Mouse (Mus musculus) limb, embryonic 12.5 days (tissue): ENCODE results near the gene Ppp1r9b. TPM values are rescaled to one million over a fixed set of nuclear protein-coding genes. Genes with fewer than 3 reads are reported as not detected.
"Not testable (repeated sequence)": the region's sequence is repeated elsewhere in the genome, so short reads cannot be mapped to it uniquely, and the experiment has no call there.

Experiments
- ATAC-seq: fragments of 200-750 bp; cut with Nextera tagmentation; 2 replicates; pipeline ENCODE4 v1.8.0; 2017; ENCODE audit warnings: low read depth, moderate TSS enrichment; ENCODE audit not compliant: insufficient number of reproducible peaks, insufficient read depth, low FRiP score, low TSS enrichment
- H3K27ac ChIP-seq: fragments of 300-500 bp; sonication (generic); 2 replicates; pipeline ENCODE4 v1.5.1; 2016; ENCODE audit warnings: mild to moderate bottlenecking, moderate library complexity
- H3K27me3 ChIP-seq: fragments of 300-500 bp; sonication (generic); 2 replicates; pipeline ENCODE4 v1.6.1; 2016; ENCODE audit warnings: mild to moderate bottlenecking, moderate library complexity
- H3K36me3 ChIP-seq: fragments of 300-500 bp; sonication (generic); 2 replicates; pipeline ENCODE4 v1.6.1; 2016; ENCODE audit warnings: mild to moderate bottlenecking, moderate library complexity
- H3K4me1 ChIP-seq: fragments of 300-500 bp; sonication (generic); replicated peaks from 2 replicates; pipeline ENCODE4 v1.6.1; 2016
- H3K4me2 ChIP-seq: fragments of 300-500 bp; sonication (generic); 2 replicates; pipeline ENCODE4 v1.6.1; 2016; ENCODE audit warnings: mild to moderate bottlenecking, moderate library complexity
- H3K4me3 ChIP-seq: fragments of 300-500 bp; sonication (generic); replicated peaks from 2 replicates; pipeline ENCODE4 v1.5.1; 2016; ENCODE audit warnings: mild to moderate bottlenecking
- H3K9ac ChIP-seq: fragments of 300-500 bp; sonication (generic); replicated peaks from 2 replicates; pipeline ENCODE4 v1.6.1; 2016; ENCODE audit warnings: mild to moderate bottlenecking, moderate library complexity
- H3K9me3 ChIP-seq: fragments of 300-500 bp; sonication (generic); 2 replicates; pipeline ENCODE4 v1.6.1; 2016; ENCODE audit warnings: mild to moderate bottlenecking, moderate library complexity
- WGBS: fragments of 180-500 bp; shearing (Covaris S2); methylation state at CpG from one replicate; pipeline ENCODE4 v1.1.7; 2016; 5-methylcytosine and 5-hydroxymethylcytosine counted together
- polyA plus RNA-seq: library from polyadenylated mRNA; unstranded; fragments of >200 nt; fragmentation: Nextera tagmentation; extraction: Ambion mirVana; gene quantifications from 2 replicates; pipeline ENCODE4 v1.2.1, GENCODE M21; 2016

Gene Ppp1r9b
- polyA plus RNA-seq, 1 experiment from 2014 or later: 12.0 TPM

GRCm38 (mm10) chr11:95008661-95009628, 18.1 kb downstream of the Ppp1r9b start:
- H3K9ac ChIP-seq: peak overlapping the region; percentile 95
- ATAC-seq: peak; percentile 5; the same call in 1 of the 2 replicates
- no peaks in the 10 kb centered on the region for H3K27me3 ChIP-seq
- peaks cover 44% of the 10 kb centered on the region for H3K4me1 ChIP-seq
- H3K27ac ChIP-seq: peak overlapping the region; percentile 96
- peaks cover 22% of the 10 kb centered on the region for H3K36me3 ChIP-seq
- peak overlapping the region; percentile 82 for H3K4me2 ChIP-seq
- WGBS: 40% methylated on average over 15 of the region's 15 CpGs
- peak overlapping the region; percentile 83 for H3K4me3 ChIP-seq
- H3K9me3 ChIP-seq: no peaks in the 10 kb centered on the region

- peaks cover 22% of the 10 kb centered on the region for H3K36me3 ChIP-seq
- peaks cover 44% of the 10 kb centered on the region for H3K4me1 ChIP-seq
- WGBS: under 1% methylated on average over 26 of the region's 32 CpGs
- ATAC-seq: peak; percentile 40
- H3K27ac ChIP-seq: peak within 1 kb of the TSS; percentile 96
- peak within 1 kb of the TSS; percentile 82 for H3K4me2 ChIP-seq
- peak within 1 kb of the TSS; percentile 95 for H3K9ac ChIP-seq
- H3K9me3 ChIP-seq: no peaks in the 10 kb centered on the region
- peak within 1 kb of the TSS; percentile 83 for H3K4me3 ChIP-seq
- H3K27me3 ChIP-seq: no peaks in the 10 kb centered on the region
Observed at GRCm38 (mm10) chr11:95009629-95010014, 18.8 kb downstream of the Ppp1r9b start, which contains the start of gene Samd14. TSS of gene Samd14 (plus strand) at chr11:95009879.

DNA sequence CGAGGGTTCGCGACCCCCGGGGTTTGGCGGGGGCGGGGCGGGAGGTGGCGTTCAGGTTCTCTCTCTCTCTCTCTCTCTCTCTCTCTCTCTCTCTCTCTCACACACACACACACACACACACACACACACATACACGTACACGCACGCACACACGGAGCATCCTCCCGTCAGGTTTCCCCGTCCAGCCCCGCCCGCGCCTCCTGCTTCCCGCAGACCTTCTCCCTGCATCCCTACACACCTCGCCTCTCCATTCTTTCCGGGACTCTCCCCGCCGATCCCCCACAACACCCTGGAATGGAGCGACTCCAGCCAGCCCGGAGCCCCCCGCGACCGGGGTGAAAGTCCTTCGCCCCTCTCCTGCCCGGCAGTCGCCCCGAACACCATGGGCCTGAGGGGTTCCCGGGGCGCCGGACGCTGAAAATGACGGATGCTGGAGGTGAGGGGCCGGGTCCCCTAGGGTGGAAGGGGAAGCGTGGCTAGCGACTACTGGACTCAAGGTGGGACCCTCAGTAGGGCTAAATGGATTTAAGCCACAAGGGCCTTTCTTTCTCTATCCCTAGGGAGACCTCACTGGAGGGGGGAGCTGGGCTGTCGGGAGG, 19.4 kb downstream of the Ppp1r9b start:
- Histone ChIP-seq H3K4me2 (peak overlapping the region; percentile 82), H3K36me3 (peaks cover 22% of the 10 kb centered on the region), H3K4me3 (peak overlapping the region; percentile 83), H3K9ac (peak overlapping the region; percentile 95), H3K27ac (peak overlapping the region; percentile 96), H3K9me3 (no peaks in the 10 kb centered on the region), H3K27me3 (no peaks in the 10 kb centered on the region), H3K4me1 (peaks cover 44% of the 10 kb centered on the region)
- WGBS: 1% methylated on average over 39 of the region's 40 CpGs
- ATAC-seq: no peak

GRCm38 (mm10) chr11:95010841-95011403, 20.1 kb downstream of the Ppp1r9b start:
- ATAC-seq, H3K9me3 ChIP-seq, H3K27me3 ChIP-seq: not testable (repeated sequence)
- Histone ChIP-seq H3K36me3 (peaks cover 22% of the 10 kb centered on the region), H3K4me1 (peaks cover 41% of the 10 kb centered on the region), H3K4me2 (peak overlapping the region; percentile 82), H3K4me3 (peak overlapping the region; percentile 83), H3K27ac (0 out of 2 replicates have a peak overlapping the region, but pooled peaks have one; percentile 42), H3K9ac (peak overlapping the region; percentile 95)
- 0% methylated on average over 3 of the region's 4 CpGs for WGBS

- H3K36me3 ChIP-seq: peaks cover 27% of the 10 kb centered on the region
- H3K4me3 ChIP-seq: peak overlapping the region; percentile 83
- peak overlapping the region; percentile 95; the same call in 1 of the 2 replicates for H3K9ac ChIP-seq
- H3K9me3 ChIP-seq: no peaks in the 10 kb centered on the region
- H3K27me3 ChIP-seq: no peaks in the 10 kb centered on the region
- 24% methylated on average over 1 of the region's 1 CpGs for WGBS
- H3K4me2 ChIP-seq: peak overlapping the region; percentile 82
- 0 out of 2 replicates have a peak overlapping the region, but pooled peaks have one; percentile 42 for H3K27ac ChIP-seq
- ATAC-seq: no peak
- H3K4me1 ChIP-seq: peaks cover 37% of the 10 kb centered on the region
Observed at GRCm38 (mm10) chr11:95011416-95011815, 20.6 kb downstream of the Ppp1r9b start.

DNA sequence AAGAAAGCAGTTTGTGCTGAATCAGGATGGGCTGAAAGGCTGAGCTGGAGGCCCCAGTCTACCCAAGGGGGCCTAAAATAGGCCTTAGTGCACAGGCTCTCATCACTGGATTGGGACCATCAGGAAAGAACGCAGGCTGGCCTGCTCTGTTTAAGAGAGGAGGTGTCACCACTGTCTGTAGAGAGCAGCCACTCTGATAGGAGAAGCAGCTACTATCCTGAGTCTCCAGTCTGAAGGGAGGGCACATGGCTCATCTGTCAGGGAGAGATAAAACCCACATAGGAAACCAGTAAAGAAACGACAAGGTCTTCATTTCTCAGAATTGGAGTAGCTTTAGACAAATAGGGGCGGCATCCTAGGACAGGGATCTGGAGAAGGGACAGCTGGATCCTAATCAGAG, 21.2 kb downstream of the Ppp1r9b start:
- peak overlapping the region; percentile 83 for H3K4me3 ChIP-seq
- peak overlapping the region; percentile 42; the same call in 1 of the 2 replicates for H3K27ac ChIP-seq

GRCm38 (mm10) chr11:95012487-95012886, 21.7 kb downstream of the Ppp1r9b start:
- Histone ChIP-seq H3K9ac (peak overlapping the region; percentile 40), H3K4me1 (peaks cover 30% of the 10 kb centered on the region), H3K27me3 (no peaks in the 10 kb centered on the region), H3K4me3 (no peak overlapping the region; the same call in 1 of the 2 replicates), H3K4me2 (peak overlapping the region; percentile 82), H3K36me3 (peaks cover 37% of the 10 kb centered on the region), H3K27ac (peak overlapping the region; percentile 29; the same call in 1 of the 2 replicates), H3K9me3 (no peaks in the 10 kb centered on the region)
- ATAC-seq: no peak
- WGBS: 32% methylated on average over 3 of the region's 3 CpGs

More for the DNA sequence above, 21.2 kb downstream of the Ppp1r9b start:
- Histone ChIP-seq H3K9ac (peak overlapping the region; percentile 40), H3K9me3 (no peaks in the 10 kb centered on the region), H3K27me3 (no peaks in the 10 kb centered on the region), H3K36me3 (peaks cover 33% of the 10 kb centered on the region), H3K4me2 (peak overlapping the region; percentile 82), H3K4me1 (peaks cover 32% of the 10 kb centered on the region)
- 54% methylated on average over 3 of the region's 3 CpGs for WGBS
- ATAC-seq: no peak

GRCm38 (mm10) chr11:95015484-95015883, 24.6 kb downstream of the Ppp1r9b start:
- no peak for ATAC-seq
- peaks cover 21% of the 10 kb centered on the region for H3K4me1 ChIP-seq
- H3K4me2 ChIP-seq: no peak overlapping the region
- 0 out of 2 replicates have a peak overlapping the region, but pooled peaks have one; percentile 23 for H3K9ac ChIP-seq
- no peak overlapping the region for H3K27ac ChIP-seq
- peaks cover 11% of the 10 kb centered on the region; the same call in 1 of the 2 replicates for H3K27me3 ChIP-seq
- peaks cover 65% of the 10 kb centered on the region for H3K36me3 ChIP-seq
- WGBS: 72% methylated on average over 3 of the region's 3 CpGs
- H3K9me3 ChIP-seq: no peaks in the 10 kb centered on the region
- H3K4me3 ChIP-seq: no peak overlapping the region

GRCm38 (mm10) chr11:95022237-95022992, 31.6 kb downstream of the Ppp1r9b start:
- Histone ChIP-seq H3K4me2 (no peak overlapping the region), H3K4me3 (no peak overlapping the region), H3K9me3 (no peaks in the 10 kb centered on the region), H3K4me1 (no peaks in the 10 kb centered on the region), H3K27ac (no peak overlapping the region), H3K27me3 (peaks cover 11% of the 10 kb centered on the region; the same call in 1 of the 2 replicates), H3K36me3 (peaks cover 88% of the 10 kb centered on the region), H3K9ac (no peak overlapping the region)
- no peak for ATAC-seq
- WGBS: 82% methylated on average over 10 of the region's 10 CpGs

GRCm38 (mm10) chr11:95023481-95023880, 32.6 kb downstream of the Ppp1r9b start:
- no peak overlapping the region for H3K4me3 ChIP-seq
- no peaks in the 10 kb centered on the region for H3K9me3 ChIP-seq
- no peak overlapping the region for H3K27ac ChIP-seq
- no peak overlapping the region for H3K4me2 ChIP-seq
- no peak overlapping the region for H3K9ac ChIP-seq
- peaks cover 9% of the 10 kb centered on the region; the same call in 1 of the 2 replicates for H3K4me1 ChIP-seq
- peaks cover 80% of the 10 kb centered on the region for H3K36me3 ChIP-seq
- ATAC-seq: no peak
- peaks cover 15% of the 10 kb centered on the region; the same call in 1 of the 2 replicates for H3K27me3 ChIP-seq
- WGBS: 92% methylated on average over 9 of the region's 9 CpGs
